Mouse (Mus musculus) bone marrow macrophage, adult 2 months (primary cell): ENCODE results near the gene Slc25a5.

Experiments
- CTCF ChIP-seq: IDR thresholded peaks from 2 replicates; pipeline ENCODE4 v1.5.1; 2012; ENCODE audit warnings: low read depth, mild to moderate bottlenecking, low read length, moderate library complexity
- POLR2A ChIP-seq: IDR thresholded peaks from 2 replicates; pipeline ENCODE4 v1.6.1; 2012; ENCODE audit warnings: mild to moderate bottlenecking, low read depth, low read length, borderline replicate concordance

DNA sequence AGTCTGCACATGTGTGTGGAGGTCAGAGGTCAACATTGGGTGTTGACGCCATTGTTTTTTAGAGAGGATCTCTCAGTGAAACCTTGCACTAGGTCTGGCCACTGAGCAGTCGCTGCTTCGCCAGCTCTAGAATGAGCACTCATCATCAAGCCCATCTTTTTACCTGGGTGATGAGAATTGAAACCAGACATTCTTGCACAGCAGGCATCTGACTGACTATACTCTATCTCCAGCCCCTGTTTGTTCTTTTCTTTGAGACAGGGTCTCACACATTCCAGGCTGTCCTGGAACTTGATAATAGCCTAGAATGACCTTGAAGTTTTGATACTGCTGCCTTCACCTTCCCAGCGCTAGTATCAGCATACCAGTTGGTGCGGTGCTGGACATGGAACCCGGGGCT lies 22.9 kb upstream of the Slc25a5 start:
- TF ChIP-seq POLR2A (no peak), CTCF (no peak)
